Mouse (Mus musculus) midbrain, postnatal 0 days (tissue): ENCODE results near the gene 4931409K22Rik. TPM values are rescaled to one million over a fixed set of nuclear protein-coding genes. Genes with fewer than 3 reads are reported as not detected.
A peak's percentile ranks its signal among the peaks of the same experiment; 100 is the strongest.

Experiments
- ATAC-seq: fragments of 200-750 bp; cut with Nextera tagmentation; 2 replicates; pipeline ENCODE4 v1.8.0; 2017; ENCODE audit warnings: moderate number of reproducible peaks, mild to moderate bottlenecking, moderate TSS enrichment, moderate library complexity; ENCODE audit not compliant: low FRiP score
- DNase-seq: peaks from one replicate; pipeline ENCODE4 v3.0.0-alpha.2; 2015; ENCODE audit warnings: low spot score
- H3K27ac ChIP-seq: fragments of 300-500 bp; sonication (generic); 2 replicates; pipeline ENCODE4 v1.5.1; 2014; ENCODE audit warnings: low read depth, mild to moderate bottlenecking, low read length, mixed read lengths
- H3K27me3 ChIP-seq: fragments of 300-500 bp; sonication (generic); 2 replicates; pipeline ENCODE4 v1.6.1; 2014; ENCODE audit warnings: low read length, control low read depth, mixed read lengths; ENCODE audit not compliant: insufficient read depth
- H3K36me3 ChIP-seq: fragments of 300-500 bp; sonication (generic); 2 replicates; pipeline ENCODE4 v1.6.1; 2014; ENCODE audit warnings: low read length, control low read depth, mixed read lengths; ENCODE audit not compliant: insufficient read depth
- H3K4me1 ChIP-seq: fragments of 300-500 bp; sonication (generic); 2 replicates; pipeline ENCODE4 v1.6.1; 2014; ENCODE audit warnings: mild to moderate bottlenecking, control low read depth, antibody characterized with exemption, low read length, mixed read lengths; ENCODE audit not compliant: insufficient read depth
- H3K4me2 ChIP-seq: fragments of 300-500 bp; sonication (generic); 2 replicates; pipeline ENCODE4 v1.6.1; 2014; ENCODE audit warnings: low read depth, mild to moderate bottlenecking, low read length, mixed read lengths; ENCODE audit not compliant: poor library complexity, severe bottlenecking
- H3K4me3 ChIP-seq: fragments of 300-500 bp; sonication (generic); 2 replicates; pipeline ENCODE4 v1.5.1; 2014; ENCODE audit warnings: low read depth, mild to moderate bottlenecking, low read length, moderate library complexity
- H3K9ac ChIP-seq: fragments of 300-500 bp; sonication (generic); replicated peaks from 2 replicates; pipeline ENCODE4 v1.6.1; 2014; ENCODE audit warnings: mild to moderate bottlenecking, low read length, moderate library complexity, mixed read lengths; ENCODE audit not compliant: poor library complexity, severe bottlenecking
- H3K9me3 ChIP-seq: fragments of 300-500 bp; sonication (generic); 2 replicates; pipeline ENCODE4 v1.6.1; 2016; ENCODE audit warnings: low read length, control low read depth
- CTCF ChIP-seq: IDR thresholded peaks from 2 replicates; pipeline ENCODE4 v1.5.1; 2016; ENCODE audit warnings: antibody characterized with exemption, mild to moderate bottlenecking
- WGBS: fragments of 180-500 bp; shearing (Covaris S2); extraction: QIAGEN DNeasy Blood & Tissue Kit; methylation state at CpG from one replicate; pipeline ENCODE4 v1.1.7; 2014; 5-methylcytosine and 5-hydroxymethylcytosine counted together
- polyA plus RNA-seq: library from polyadenylated mRNA; unstranded; fragments of >200 nt; fragmentation: Nextera tagmentation; extraction: Ambion mirVana; gene quantifications from 2 replicates; pipeline ENCODE4 v1.2.1, GENCODE M21; 2015
- total RNA-seq: library from RNA; depleted of rRNA; stranded (reverse); fragments of >200 nt; gene quantifications from 2 replicates; pipeline ENCODE4 v1.2.3, GENCODE M21; 2014

4931409K22Rik gene
- total and polyA plus RNA-seq, 2 experiments from 2014 or later: not detected

GRCm38 (mm10) chr5:24525360-24526189 lies 31.0 kb downstream of the 4931409K22Rik start:
- Histone ChIP-seq H3K9ac (no peak overlapping the region), H3K27me3 (peaks cover 72% of the 10 kb centered on the region), H3K36me3 (no peaks in the 10 kb centered on the region), H3K4me3 (peak overlapping the region; percentile 48), H3K27ac (no peak overlapping the region), H3K4me2 (peak overlapping the region; percentile 96), H3K9me3 (no peaks in the 10 kb centered on the region), H3K4me1 (no peaks in the 10 kb centered on the region)
- ATAC-seq (no peak), DNase-seq (no peak)
- 5% methylated on average over 34 of the region's 34 CpGs for WGBS
- TF ChIP-seq CTCF: no peak

- 16% methylated on average over 4 of the region's 4 CpGs for WGBS
- Histone ChIP-seq H3K9ac (no peak overlapping the region), H3K27ac (no peak overlapping the region), H3K27me3 (peaks cover 72% of the 10 kb centered on the region), H3K9me3 (no peaks in the 10 kb centered on the region), H3K4me1 (no peaks in the 10 kb centered on the region), H3K4me3 (no peak overlapping the region), H3K36me3 (no peaks in the 10 kb centered on the region), H3K4me2 (no peak overlapping the region)
- no peak for ATAC-seq
- no peak for TF ChIP-seq CTCF
- no peak for DNase-seq
Observed at GRCm38 (mm10) chr5:24524522-24524921, 32.1 kb downstream of the 4931409K22Rik start.

- no peak for ATAC-seq
- no peaks in the 10 kb centered on the region for H3K36me3 ChIP-seq
- TF ChIP-seq CTCF: no peak
- H3K9me3 ChIP-seq: no peaks in the 10 kb centered on the region
- no peak overlapping the region for H3K27ac ChIP-seq
- H3K27me3 ChIP-seq: peaks cover 65% of the 10 kb centered on the region
- WGBS: 45% methylated on average over 8 of the region's 8 CpGs
- H3K4me2 ChIP-seq: no peak overlapping the region
- DNase-seq: no peak
- no peaks in the 10 kb centered on the region for H3K4me1 ChIP-seq
- H3K4me3 ChIP-seq: no peak overlapping the region
- H3K9ac ChIP-seq: no peak overlapping the region
Observed at GRCm38 (mm10) chr5:24523806-24524205, 32.8 kb downstream of the 4931409K22Rik start.

GRCm38 (mm10) chr5:24521366-24521765 lies 35.2 kb downstream of the 4931409K22Rik start:
- H3K36me3 ChIP-seq: no peaks in the 10 kb centered on the region
- WGBS: 67% methylated on average over 8 of the region's 8 CpGs
- H3K4me2 ChIP-seq: no peak overlapping the region
- peaks cover 44% of the 10 kb centered on the region for H3K27me3 ChIP-seq
- ATAC-seq (no peak), DNase-seq (no peak)
- H3K4me1 ChIP-seq: no peaks in the 10 kb centered on the region
- no peak for TF ChIP-seq CTCF
- no peak overlapping the region for H3K4me3 ChIP-seq
- H3K9me3 ChIP-seq: no peaks in the 10 kb centered on the region
- H3K9ac ChIP-seq: no peak overlapping the region
- H3K27ac ChIP-seq: no peak overlapping the region

GRCm38 (mm10) chr5:24512271-24512670 lies 44.3 kb downstream of the 4931409K22Rik start:
- ATAC-seq (no peak), DNase-seq (no peak)
- Histone ChIP-seq H3K27me3 (no peaks in the 10 kb centered on the region), H3K27ac (no peak overlapping the region), H3K9me3 (no peaks in the 10 kb centered on the region), H3K4me3 (no peak overlapping the region), H3K36me3 (no peaks in the 10 kb centered on the region), H3K9ac (no peak overlapping the region), H3K4me2 (no peak overlapping the region), H3K4me1 (no peaks in the 10 kb centered on the region)
- TF ChIP-seq CTCF: no peak
- 61% methylated on average over 8 of the region's 8 CpGs for WGBS

- no peak overlapping the region for H3K9ac ChIP-seq
- H3K36me3 ChIP-seq: no peaks in the 10 kb centered on the region
- WGBS: 50% methylated on average over 11 of the region's 11 CpGs
- ATAC-seq: no peak
- H3K4me1 ChIP-seq: no peaks in the 10 kb centered on the region
- peak; percentile 50 for TF ChIP-seq CTCF
- H3K27ac ChIP-seq: no peak overlapping the region
- H3K4me3 ChIP-seq: no peak overlapping the region
- H3K4me2 ChIP-seq: no peak overlapping the region
- H3K27me3 ChIP-seq: no peaks in the 10 kb centered on the region
- no peak for DNase-seq
- H3K9me3 ChIP-seq: no peaks in the 10 kb centered on the region
Observed at GRCm38 (mm10) chr5:24510635-24511034, 46.0 kb downstream of the 4931409K22Rik start.
